Mouse (Mus musculus): ENCODE measurements around the gene Ccdc159. TPM values are rescaled to one million over a fixed set of nuclear protein-coding genes. Genes with fewer than 3 reads are reported as not detected.

The Ccdc159 gene
- total RNA-seq, 2 experiments from 2014 or later, result 19.3 to 21.2 TPM

GRCm38 (mm10) chr9:21935466-21936131 lies 8.3 kb downstream of the Ccdc159 start:
- no peak for DNase-seq

- DNase-seq, result peak; percentile 97
These were observed 9.7 kb downstream of the Ccdc159 start, which contains the start of gene Plppr2 for GRCm38 (mm10) chr9:21936692-21937570. Plppr2 (plus strand) TSS chr9:21937033.

DNA sequence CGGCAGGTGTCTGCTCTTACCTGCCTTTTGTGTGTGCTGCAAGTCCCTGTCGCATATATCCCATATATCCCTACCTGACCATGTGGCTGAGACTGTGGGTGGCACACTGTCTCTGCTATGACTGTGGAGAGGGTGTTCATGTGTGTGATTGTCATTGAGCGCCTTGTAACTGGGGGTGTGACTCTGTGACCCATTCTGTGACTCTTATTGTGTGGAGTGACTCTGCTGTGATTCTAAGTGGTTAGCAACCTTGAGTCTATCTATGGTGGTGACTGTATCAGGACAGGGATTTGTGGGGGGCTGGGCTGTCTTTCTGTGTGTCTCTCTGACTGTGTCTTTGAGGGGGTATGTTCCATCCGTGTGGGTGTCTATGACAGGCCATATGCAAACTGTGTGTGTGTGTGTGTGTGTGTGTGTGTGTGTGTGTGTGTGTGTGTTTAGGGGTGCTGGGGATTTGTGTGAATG lies 10.5 kb downstream of the Ccdc159 start:
- peak in 1 of 2 experiments; percentile 51 for DNase-seq

DNA sequence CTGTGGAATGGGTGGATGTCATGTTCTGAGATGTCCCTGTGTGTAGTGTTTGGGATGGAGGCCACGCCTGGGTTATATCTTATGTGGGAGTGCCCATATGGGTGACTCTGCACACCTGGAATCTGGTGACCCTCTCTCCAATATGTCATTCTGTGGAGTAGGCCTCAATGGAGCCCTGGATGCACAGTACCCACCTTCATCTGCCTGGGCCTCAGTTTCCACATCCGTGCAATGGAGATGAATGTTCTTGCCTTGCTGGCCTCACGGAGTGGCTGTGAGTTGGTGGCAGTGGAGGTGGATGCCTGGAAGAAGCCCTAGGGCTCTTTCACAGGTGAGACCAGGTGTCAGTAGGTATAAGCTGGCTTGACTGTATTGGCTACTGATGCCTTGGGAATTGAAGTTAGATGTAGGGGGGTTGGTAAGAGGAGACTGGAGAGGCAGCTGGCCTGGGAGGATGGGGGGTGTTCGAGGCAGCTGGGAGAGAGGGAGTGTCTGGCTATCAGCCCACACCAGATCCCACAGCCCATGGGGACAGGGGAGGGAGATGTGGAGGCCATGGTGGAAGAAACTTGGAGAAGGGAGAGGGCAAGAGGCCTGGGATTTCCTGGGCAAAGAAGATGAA lies 11.1 kb downstream of the Ccdc159 start:
- no peak for DNase-seq

DNA sequence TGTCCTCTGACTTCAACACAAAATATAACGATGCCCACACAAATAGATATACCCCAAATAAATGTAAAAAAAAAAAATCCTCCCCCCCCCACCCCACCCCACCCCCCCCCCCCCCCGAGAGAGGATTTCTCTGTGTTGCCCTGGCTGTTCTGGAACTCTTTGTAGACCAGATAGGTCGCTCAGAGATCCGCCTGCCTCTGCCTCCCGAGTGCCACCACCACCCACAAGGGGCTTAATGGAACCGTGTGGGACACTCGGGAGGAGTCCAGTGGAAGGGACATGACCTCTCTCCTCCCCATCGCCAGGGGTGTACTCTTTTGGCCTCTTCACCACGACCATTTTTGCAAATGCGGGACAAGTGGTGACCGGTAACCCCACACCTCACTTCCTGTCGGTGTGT lies 15.8 kb downstream of the Ccdc159 start:
- DNase-seq, result no peak

DNA sequence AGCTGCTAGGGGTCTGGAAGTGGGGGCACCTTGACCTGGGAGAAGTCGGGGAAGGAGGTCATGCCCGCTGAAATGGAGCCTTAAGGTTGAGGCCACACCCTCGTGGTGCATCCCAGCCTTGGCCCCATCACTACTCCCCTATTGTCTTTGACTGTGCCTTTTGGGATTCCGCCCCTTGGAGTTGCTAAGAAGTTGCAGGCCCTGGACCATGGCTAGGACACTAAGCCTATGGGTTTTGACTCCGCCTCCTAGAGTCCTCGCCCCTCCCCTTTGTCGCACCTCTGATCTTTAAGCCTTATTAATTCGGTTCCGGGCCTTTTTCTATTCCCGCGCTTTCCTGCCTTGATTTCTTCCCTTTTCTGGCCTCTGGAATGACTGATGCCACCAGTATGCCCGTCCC lies 16.4 kb downstream of the Ccdc159 start:
- DNase-seq, result no peak

DNA sequence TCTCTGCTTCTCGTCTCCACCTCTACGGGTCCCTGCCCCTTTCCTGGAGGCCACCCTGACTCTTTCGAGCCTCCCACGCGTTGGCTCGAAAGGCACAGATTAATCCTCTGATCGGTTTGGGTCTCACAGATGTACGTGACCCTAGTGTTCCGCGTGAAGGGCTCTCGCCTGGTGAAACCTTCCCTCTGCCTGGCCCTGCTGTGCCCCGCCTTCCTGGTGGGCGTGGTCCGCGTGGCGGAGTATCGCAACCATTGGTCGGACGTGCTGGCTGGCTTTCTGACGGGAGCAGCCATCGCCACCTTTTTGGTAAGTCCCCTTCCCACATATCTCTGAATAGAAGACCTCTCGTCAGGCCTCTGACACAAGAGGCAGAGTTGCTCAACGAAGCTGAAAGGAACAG lies 17.0 kb downstream of the Ccdc159 start:
- DNase-seq, result no peak

- DNase-seq, result no peak
These were observed 20.4 kb downstream of the Ccdc159 start for GRCm38 (mm10) chr9:21947540-21948130.

GRCm38 (mm10) chr9:21948146-21948545 lies 20.9 kb downstream of the Ccdc159 start:
- DNase-seq, result no peak

- DNase-seq, result no peak
These were observed 21.5 kb downstream of the Ccdc159 start for GRCm38 (mm10) chr9:21948790-21949189.

DNA sequence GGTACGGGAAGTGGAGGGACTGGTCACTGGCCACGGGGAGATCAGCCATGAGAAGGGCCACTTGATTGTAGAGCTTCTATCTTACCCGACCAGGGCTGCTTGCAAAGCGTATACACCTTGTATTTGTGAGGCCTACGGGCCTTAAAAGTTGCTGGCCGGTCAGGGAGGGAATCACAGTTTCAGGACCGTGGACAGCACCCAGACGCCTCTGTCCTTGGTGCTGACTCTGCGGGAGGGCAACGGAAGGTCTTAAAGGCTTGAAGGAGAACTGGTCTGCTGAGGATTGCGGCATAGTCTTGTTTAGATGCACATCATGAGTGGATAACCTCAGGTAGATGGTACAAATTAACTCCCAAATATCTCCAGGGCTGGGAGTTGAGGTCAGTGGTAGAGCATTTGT lies 23.1 kb downstream of the Ccdc159 start:
- DNase-seq, result peak in 1 of 2 experiments; percentile 54

GRCm38 (mm10) chr9:21951977-21952376 lies 24.7 kb downstream of the Ccdc159 start:
- no peak for DNase-seq

DNA sequence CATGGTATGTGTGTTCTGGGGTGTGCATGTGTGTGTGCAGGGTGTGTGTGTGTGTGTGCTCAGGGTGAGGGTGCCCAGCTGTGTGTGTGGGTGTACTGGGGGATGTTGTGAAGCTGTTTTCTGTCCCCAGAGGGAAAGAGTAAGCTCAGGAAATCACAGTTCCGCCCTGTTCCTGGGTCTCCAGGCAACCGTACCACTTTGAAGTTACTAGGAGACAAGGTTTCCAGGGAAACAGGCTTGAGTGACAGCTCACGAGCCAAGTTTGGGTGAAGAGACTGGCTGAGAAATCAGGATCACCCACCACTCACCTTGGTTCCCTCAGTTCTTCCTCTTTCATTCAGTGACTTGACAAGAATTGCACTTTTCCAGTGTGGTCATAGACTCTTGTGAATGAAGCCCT lies 26.3 kb downstream of the Ccdc159 start:
- DNase-seq, result no peak

DNA sequence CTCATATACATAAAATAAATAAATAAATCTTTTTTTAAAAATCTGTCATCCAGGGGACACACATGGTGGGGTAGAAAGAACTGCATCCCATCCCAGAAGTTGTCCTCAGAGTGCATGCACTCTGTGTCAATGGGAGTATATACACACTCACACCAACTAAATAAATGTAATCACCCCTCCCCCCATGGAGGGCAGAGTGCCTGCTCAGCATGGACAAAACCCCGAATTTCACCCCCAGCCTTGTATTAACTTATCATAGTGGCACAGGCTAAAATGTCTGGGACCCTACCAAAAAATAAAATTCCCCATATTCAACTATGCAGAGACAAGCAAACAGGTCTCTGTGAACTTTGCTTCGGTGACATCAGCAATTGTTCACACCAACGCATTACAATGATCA lies 27.4 kb downstream of the Ccdc159 start:
- DNase-seq, result no peak

DNA sequence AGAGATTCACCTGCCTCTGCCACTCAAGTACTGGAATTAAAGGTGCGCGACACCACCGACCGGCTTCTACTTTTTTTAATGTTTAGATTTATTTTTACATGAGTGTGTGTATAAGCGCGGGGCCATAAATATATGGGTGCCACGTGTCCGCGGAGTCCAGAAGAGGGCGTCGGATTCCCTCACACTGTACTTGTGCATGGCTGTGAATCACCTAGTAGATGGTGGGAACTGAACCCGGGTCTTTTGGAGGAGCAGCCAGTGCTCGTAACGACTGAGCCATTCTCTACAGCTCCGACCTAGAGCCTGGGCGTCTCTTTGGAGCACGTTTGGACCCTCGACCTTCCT lies 27.9 kb downstream of the Ccdc159 start:
- DNase-seq, result no peak

- DNase-seq, result peak; percentile 99
These were observed 28.5 kb downstream of the Ccdc159 start, which contains the start of gene Swsap1 for GRCm38 (mm10) chr9:21955570-21956281. Swsap1 (plus strand) TSS chr9:21955755.

DNA sequence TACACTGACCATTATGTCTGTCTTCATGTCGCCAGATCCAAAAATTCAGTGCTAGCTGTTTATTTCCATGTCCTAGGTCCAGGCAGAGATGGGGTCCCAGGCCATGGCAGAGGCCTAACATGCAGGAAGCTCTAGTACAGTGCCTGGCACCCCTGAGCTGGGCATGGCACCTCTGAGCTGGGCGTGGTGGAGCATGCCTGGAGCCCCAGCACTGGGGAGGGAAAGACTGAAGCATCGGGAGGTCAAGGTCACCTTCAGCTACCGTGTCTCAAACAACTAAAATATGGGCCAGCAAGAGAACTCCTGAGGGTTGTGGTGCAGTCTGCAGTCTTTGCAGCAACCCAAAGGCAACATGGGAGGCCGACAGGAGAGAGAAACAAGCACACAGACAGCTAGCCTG lies 31.1 kb downstream of the Ccdc159 start:
- no peak for DNase-seq

GRCm38 (mm10) chr9:21959244-21959643 lies 32.0 kb downstream of the Ccdc159 start:
- DNase-seq, result no peak

DNA sequence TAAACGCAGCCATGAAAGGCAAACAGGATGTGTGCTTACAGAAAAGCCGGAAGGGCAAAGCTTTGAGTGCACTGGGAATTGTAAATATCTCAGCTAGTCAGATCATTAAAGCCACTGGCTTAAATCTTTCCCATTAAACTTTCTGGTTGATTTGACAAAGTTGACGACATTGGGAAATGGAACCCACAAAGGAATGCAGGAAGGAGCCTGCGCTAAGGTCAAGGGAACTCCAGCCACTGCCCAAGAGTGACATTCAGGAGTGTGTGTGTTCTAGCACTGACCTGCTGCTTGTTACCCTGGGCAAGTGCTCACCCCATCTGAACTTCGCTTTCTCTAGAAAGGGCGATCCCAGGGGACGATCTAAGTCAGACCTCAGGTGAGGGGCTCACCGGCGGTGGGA lies 32.9 kb downstream of the Ccdc159 start:
- no peak for DNase-seq

DNA sequence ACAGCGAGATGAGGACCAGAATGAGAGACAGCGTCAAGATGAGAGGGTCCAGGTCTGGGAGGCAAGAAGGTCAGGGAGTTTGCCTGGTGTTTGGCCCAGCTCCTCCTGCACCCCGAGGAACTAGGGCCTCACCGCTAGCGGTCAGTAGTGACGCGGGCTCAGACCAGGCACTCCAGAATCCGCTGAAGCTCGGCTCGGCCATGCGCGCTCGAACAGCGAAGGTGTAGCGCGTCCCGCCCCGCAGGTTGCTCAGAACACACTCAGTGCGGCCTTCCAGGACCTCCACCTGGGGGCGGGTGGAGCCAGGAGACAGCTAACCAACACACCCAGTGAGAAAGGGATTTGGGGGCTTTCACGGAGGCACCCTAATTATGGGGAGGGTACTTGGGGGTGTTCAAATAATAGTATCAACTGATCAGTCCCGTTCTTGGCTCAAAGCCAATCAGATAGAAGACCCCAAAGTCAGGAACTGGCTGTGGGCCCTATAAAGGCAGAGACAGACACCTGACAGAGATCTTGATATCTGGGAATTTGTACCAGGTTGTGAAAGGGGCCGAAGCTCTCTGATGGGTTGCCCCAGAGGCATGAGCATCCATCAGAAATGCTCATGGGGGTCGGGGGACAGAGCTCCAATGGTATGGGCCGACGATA lies 33.4 kb downstream of the Ccdc159 start:
- DNase-seq, result no peak

- no peak for DNase-seq
These were observed 34.2 kb downstream of the Ccdc159 start for GRCm38 (mm10) chr9:21961366-21961980.
